Mouse (Mus musculus) ES-Bruce4 (cell line): ENCODE results near the gene Gtse1. TPM values are rescaled to one million over a fixed set of nuclear protein-coding genes. Genes with fewer than 3 reads are reported as not detected.

Experiments used
- H3K27ac ChIP-seq: 2 replicates; pipeline ENCODE4 v1.5.1; 2012; ENCODE audit warnings: low read length, inconsistent platforms; ENCODE audit not compliant: insufficient read depth
- H3K27me3 ChIP-seq: 2 replicates; pipeline ENCODE4 v1.6.1; 2012; ENCODE audit warnings: mild to moderate bottlenecking, low read length, inconsistent platforms; ENCODE audit not compliant: control insufficient read depth, poor library complexity, insufficient read depth, severe bottlenecking
- H3K36me3 ChIP-seq: 2 replicates; pipeline ENCODE4 v1.6.1; 2012; ENCODE audit warnings: inconsistent platforms, mild to moderate bottlenecking, low read length, moderate library complexity; ENCODE audit not compliant: control insufficient read depth, poor library complexity, insufficient read depth, severe bottlenecking
- H3K4me1 ChIP-seq: one replicate; pipeline ENCODE4 v1.8.1; 2011; ENCODE audit warnings: low read length; ENCODE audit not compliant: control insufficient read depth, insufficient read depth
- H3K4me3 ChIP-seq: 2 replicates; pipeline ENCODE4 v1.5.1; 2011; ENCODE audit warnings: low read depth, mild to moderate bottlenecking, low read length
- H3K9ac ChIP-seq: 2 replicates; pipeline ENCODE4 v1.6.1; 2012; ENCODE audit warnings: low read depth, mild to moderate bottlenecking, inconsistent platforms; ENCODE audit not compliant: poor library complexity, severe bottlenecking
- H3K9me3 ChIP-seq: replicated peaks from 2 replicates; pipeline ENCODE4 v1.6.1; 2012; ENCODE audit warnings: mild to moderate bottlenecking, low read length, inconsistent platforms; ENCODE audit not compliant: control insufficient read depth, poor library complexity, insufficient read depth, severe bottlenecking
- CTCF ChIP-seq: IDR thresholded peaks from one replicate; pipeline ENCODE4 v1.8.1; 2011; ENCODE audit warnings: low read depth, low read length
- EP300 ChIP-seq: IDR thresholded peaks from 2 replicates; pipeline ENCODE4 v1.6.1; 2011; ENCODE audit warnings: low read depth, low read length; ENCODE audit not compliant: insufficient read depth
- POLR2A ChIP-seq: IDR thresholded peaks from one replicate; pipeline ENCODE4 v1.8.1; 2011; ENCODE audit warnings: low read length; ENCODE audit not compliant: insufficient read depth
- polyA plus RNA-seq: library from polyadenylated mRNA; stranded (reverse); fragments of >200 nt; gene quantifications from 2 replicates; pipeline ENCODE4 v1.2.4, GENCODE M21; 2011; ENCODE audit warnings: low read depth; ENCODE audit not compliant: missing spikeins, insufficient read depth, insufficient read length

The Gtse1 gene
- polyA plus RNA-seq, 1 experiment: 134 TPM

DNA sequence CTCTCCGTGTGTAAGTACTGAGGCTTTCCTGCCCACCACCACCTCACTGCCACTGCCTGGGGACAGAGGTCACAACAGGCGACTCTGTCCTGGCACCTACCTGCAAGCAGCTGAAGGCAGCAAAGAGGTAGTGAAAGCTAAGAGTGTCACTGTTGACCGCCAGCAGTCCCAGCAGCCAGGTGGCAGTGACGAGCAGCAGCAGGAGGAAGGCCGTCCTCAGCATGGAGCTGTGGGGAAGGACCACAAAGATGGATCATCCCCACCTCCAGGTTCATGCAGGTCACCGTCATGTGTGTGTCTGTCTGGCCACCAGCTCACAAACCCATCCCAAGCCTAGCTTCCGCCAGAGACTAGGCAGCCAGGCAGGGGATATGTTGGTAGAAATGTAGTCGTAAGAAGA, 44.3 kb downstream of the Gtse1 start:
- peak; percentile 94 for TF ChIP-seq CTCF
- no peak for TF ChIP-seq EP300
- H3K36me3 ChIP-seq: no peaks in the 10 kb centered on the region
- no peak overlapping the region for H3K27ac ChIP-seq
- peak overlapping the region; percentile 16; the same call in 1 of the 2 replicates for H3K4me3 ChIP-seq
- H3K27me3 ChIP-seq: no peaks in the 10 kb centered on the region
- H3K9ac ChIP-seq: no peak overlapping the region
- no peaks in the 10 kb centered on the region for H3K9me3 ChIP-seq
- no peaks in the 10 kb centered on the region for H3K4me1 ChIP-seq

DNA sequence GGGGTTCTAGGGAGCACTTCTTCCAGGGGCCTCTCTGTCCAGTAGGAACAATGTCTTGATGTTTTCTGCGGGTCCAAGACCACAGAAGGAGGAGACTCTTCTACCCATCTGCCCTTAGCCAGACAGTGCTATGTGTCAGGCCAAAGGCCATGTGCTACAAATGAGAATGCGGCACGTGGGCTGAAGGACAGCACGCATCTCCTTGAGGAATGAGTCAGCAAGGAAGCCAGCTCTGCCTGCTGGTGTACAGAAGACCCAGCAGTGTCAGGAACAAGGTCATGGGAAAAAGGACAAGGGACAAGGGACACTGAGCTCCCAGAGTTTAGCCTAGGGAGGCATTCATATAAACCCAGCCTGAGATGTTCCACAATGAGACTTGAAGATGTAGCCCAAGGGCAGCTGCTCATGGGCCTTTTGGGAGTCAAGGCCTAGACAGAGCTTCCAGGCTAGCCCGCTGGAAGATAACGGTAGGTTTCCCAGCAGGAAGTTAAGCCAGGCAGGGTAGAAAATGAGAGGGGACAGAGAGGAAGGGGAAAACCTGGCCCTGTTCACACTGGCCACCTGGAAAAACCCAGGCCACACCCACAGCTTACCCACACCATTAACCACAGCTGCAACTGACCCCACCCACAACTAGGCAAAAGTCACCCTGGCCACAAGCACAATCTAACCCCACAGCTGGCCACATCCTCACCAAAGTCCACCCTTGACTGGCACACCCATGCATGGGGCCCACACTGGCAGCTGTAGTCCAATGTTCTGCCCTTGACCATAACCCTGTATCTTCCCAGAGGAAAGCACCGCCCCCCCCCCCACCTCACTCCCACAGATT, 49.3 kb downstream of the Gtse1 start:
- H3K36me3 ChIP-seq: no peaks in the 10 kb centered on the region
- no peak overlapping the region for H3K9ac ChIP-seq
- no peak overlapping the region for H3K27ac ChIP-seq
- no peak overlapping the region for H3K4me3 ChIP-seq
- H3K9me3 ChIP-seq: no peaks in the 10 kb centered on the region
- TF ChIP-seq EP300: no peak
- no peak for TF ChIP-seq CTCF
- no peak for TF ChIP-seq POLR2A
- no peaks in the 10 kb centered on the region for H3K4me1 ChIP-seq
- no peaks in the 10 kb centered on the region for H3K27me3 ChIP-seq

DNA sequence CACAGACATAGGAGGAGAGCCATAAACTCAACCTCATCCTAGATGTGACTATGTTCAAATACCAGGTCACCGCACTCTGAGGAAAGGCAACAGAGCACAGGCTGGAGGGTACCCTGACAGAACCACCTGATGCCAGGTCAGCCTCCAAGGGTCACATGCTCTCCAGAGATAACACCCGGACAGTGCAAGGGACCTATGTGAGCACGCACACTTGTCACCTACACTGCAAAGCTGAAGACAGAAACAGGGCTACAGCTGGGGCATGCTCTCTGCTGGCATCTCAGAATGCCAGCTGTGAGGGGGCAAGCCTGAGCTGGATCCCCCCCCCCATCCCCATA, 49.9 kb downstream of the Gtse1 start:
- no peak overlapping the region for H3K9ac ChIP-seq
- no peaks in the 10 kb centered on the region for H3K27me3 ChIP-seq
- H3K36me3 ChIP-seq: no peaks in the 10 kb centered on the region
- H3K27ac ChIP-seq: no peak overlapping the region
- no peaks in the 10 kb centered on the region for H3K9me3 ChIP-seq
- TF ChIP-seq CTCF (no peak), EP300 (no peak), POLR2A (no peak)
- H3K4me3 ChIP-seq: no peak overlapping the region
- no peaks in the 10 kb centered on the region for H3K4me1 ChIP-seq

DNA sequence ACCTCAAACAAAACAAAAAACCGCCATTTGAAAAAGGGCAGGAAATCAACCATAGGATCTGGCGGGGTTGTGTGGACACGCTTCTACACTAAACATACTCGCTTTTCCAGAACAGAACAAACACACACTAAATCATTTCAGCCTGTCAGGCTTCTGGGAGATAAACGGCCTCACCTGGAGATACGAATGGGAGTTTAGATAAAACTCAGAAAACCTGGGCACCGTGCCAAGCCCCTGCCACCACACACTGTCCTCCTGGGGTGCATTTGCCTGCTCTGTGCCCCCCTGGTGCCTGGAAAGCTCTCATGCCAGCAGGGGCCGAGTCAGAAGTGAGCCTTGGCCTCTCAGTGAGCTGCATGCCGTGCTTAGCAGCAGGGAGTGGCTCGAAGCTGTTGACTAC, 50.4 kb downstream of the Gtse1 start:
- H3K9ac ChIP-seq: no peak overlapping the region
- H3K27ac ChIP-seq: no peak overlapping the region
- no peak for TF ChIP-seq POLR2A
- no peak for TF ChIP-seq EP300
- TF ChIP-seq CTCF: no peak
- no peaks in the 10 kb centered on the region for H3K36me3 ChIP-seq
- H3K9me3 ChIP-seq: no peaks in the 10 kb centered on the region
- no peaks in the 10 kb centered on the region for H3K27me3 ChIP-seq
- H3K4me3 ChIP-seq: no peak overlapping the region
- no peaks in the 10 kb centered on the region for H3K4me1 ChIP-seq

DNA sequence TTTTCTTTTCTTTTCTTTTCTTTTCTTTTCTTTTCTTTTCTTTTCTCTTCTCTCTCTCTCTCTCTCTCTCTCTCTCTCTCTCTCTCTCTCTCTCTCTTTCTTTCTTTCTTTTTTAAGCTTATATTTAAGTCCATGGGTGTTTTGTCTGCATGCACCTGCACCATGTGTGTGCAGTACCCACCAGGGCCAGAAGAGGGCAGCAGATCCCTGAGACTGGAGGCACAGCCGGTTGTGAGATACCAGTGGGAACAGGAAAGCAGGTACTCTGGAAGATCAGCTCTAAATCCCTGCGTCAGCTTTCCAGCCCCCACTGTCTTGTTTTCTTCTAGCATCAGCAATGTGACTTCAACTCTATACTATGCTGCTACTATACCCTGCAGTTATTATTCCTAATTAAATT, 54.1 kb downstream of the Gtse1 start:
- Histone ChIP-seq H3K36me3 (no peaks in the 10 kb centered on the region), H3K27me3 (no peaks in the 10 kb centered on the region), H3K9me3 (no peaks in the 10 kb centered on the region), H3K27ac (no peak overlapping the region), H3K9ac (no peak overlapping the region), H3K4me3 (no peak overlapping the region), H3K4me1 (no peaks in the 10 kb centered on the region)
- TF ChIP-seq CTCF: peak; percentile 99
- no peak for TF ChIP-seq POLR2A
- TF ChIP-seq EP300: no peak

DNA sequence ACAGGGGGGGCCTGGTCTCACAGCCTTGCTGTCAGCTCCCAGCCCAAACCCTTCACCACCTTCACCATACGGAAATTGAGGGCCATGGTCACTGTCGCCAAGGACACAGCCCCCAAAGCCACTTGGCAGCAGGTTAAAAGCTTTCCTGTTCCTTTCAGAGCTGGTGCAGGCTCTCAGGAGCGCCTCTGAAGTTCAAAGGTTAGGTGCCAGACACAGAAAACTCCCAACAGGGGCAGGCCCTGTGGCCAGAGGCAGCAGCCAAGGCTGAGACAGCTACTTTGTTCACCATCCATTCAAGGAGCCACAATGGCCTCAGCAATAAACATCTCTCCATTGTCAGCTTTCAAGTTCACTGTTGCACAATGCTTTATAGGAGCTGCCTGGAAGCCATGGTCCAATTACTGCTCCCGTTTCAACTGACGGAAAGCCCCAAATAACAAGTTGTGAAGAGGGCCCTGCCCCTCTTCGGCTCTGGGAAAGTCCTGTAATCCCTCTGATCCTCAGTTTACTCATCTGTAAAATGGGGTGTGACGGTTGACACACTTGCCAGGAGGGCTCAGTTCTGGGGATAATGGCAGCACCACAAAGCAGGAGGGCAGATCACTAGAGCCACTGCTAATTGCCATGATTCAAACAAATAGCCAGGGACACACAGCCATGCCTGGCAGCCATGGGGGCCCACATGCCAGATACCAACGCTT, 59.8 kb downstream of the Gtse1 start:
- H3K9me3 ChIP-seq: no peaks in the 10 kb centered on the region
- H3K9ac ChIP-seq: no peak overlapping the region
- no peaks in the 10 kb centered on the region for H3K36me3 ChIP-seq
- TF ChIP-seq POLR2A (no peak), CTCF (no peak), EP300 (no peak)
- no peak overlapping the region for H3K27ac ChIP-seq
- no peak overlapping the region for H3K4me3 ChIP-seq
- no peaks in the 10 kb centered on the region for H3K4me1 ChIP-seq
- H3K27me3 ChIP-seq: no peaks in the 10 kb centered on the region
